Mouse (Mus musculus): ENCODE data around the gene Clic4.

GRCm38 (mm10) chr4:135246866-135247756, 25.5 kb downstream of the Clic4 start:
- TF ChIP-seq CTCF (IDR thresholded peaks at IDR 0.05; ENCODE audit: borderline replicate concordance, extremely low read depth, insufficient read depth, insufficient read length) (no peak), POLR2A (IDR thresholded peaks at IDR 0.05; ENCODE audit: borderline replicate concordance, extremely low read depth, insufficient read depth, insufficient read length, poor library complexity, severe bottlenecking) (no peak)

All from brain, embryonic 14.5 days (tissue).